Mouse (Mus musculus) gastrocnemius, postnatal 14 days (tissue): ENCODE measurements at regions not wholly inside any gene's neighbourhood (a gene's known extent, or its start where the extent isn't known, plus 50 kb on each side); places are given as distances from the start of the nearest gene placed in this dataset.
"Not testable (repeated sequence)": the region's sequence is repeated elsewhere in the genome, so short reads cannot be mapped to it uniquely, and the experiment has no call there.

Source experiments
- DNase-seq: peaks from one replicate; pipeline ENCODE4 v3.0.0; 2021; ENCODE audit warnings: mixed read lengths
- intact Hi-C: fragments of 180-260 bp; cut with DNase I; formaldehyde crosslinking; loops from one replicate; pipeline ENCODE4 v1.15.1; 2025; ENCODE audit warnings: low total_unique reads

- intact Hi-C loops = no loop called here
- no peak for DNase-seq
These were observed 202.1 kb downstream of the Ddx10 start for GRCm38 (mm10) chr9:53045788-53046187.

- DNase-seq = no peak
- intact Hi-C loops = no loop called here
These were observed 214.1 kb downstream of the Ddx10 start for GRCm38 (mm10) chr9:53033797-53034196.

GRCm38 (mm10) chr9:53022096-53022495 lies 225.8 kb downstream of the Ddx10 start:
- intact Hi-C loops = no loop called here
- no peak for DNase-seq

- no peak for DNase-seq
- intact Hi-C loops = no loop called here
These were observed 237.1 kb downstream of the Ddx10 start for GRCm38 (mm10) chr9:53010741-53011140.

GRCm38 (mm10) chr9:53007395-53007794 lies 240.5 kb downstream of the Ddx10 start:
- no peak for DNase-seq
- intact Hi-C loops = no loop called here

GRCm38 (mm10) chr9:53006085-53006484 lies 241.8 kb downstream of the Ddx10 start:
- no peak for DNase-seq
- intact Hi-C loops = no loop called here

- intact Hi-C loops = no loop called here
- no peak for DNase-seq
These were observed 243.4 kb downstream of the Ddx10 start for GRCm38 (mm10) chr9:53004253-53004978.

- intact Hi-C loops = no loop called here
- no peak for DNase-seq
These were observed 271.8 kb downstream of the Ddx10 start for GRCm38 (mm10) chr9:52976041-52976440.

- peak; percentile 9 for DNase-seq
- intact Hi-C loops = no loop called here
These were observed 282.2 kb downstream of the Ddx10 start for GRCm38 (mm10) chr9:52965631-52966030.

GRCm38 (mm10) chr9:52959668-52960067 lies 280.1 kb upstream of the AI593442 start:
- DNase-seq = no peak
- intact Hi-C loops = no loop called here

- intact Hi-C loops = no loop called here
- DNase-seq = no peak
These were observed 277.7 kb upstream of the AI593442 start for GRCm38 (mm10) chr9:52957245-52957644.

GRCm38 (mm10) chr9:52944081-52944480 lies 264.5 kb upstream of the AI593442 start:
- intact Hi-C loops = no loop called here
- no peak for DNase-seq

GRCm38 (mm10) chr9:52941637-52941983 lies 262.0 kb upstream of the AI593442 start:
- no peak for DNase-seq
- intact Hi-C loops = no loop called here

GRCm38 (mm10) chr9:52940964-52941636 lies 261.5 kb upstream of the AI593442 start:
- DNase-seq = peak; percentile 8
- intact Hi-C loops = no loop called here

GRCm38 (mm10) chr9:52935082-52935481 lies 255.5 kb upstream of the AI593442 start:
- intact Hi-C loops = no loop called here
- DNase-seq = no peak

- DNase-seq = no peak
- intact Hi-C loops = no loop called here
These were observed 237.9 kb upstream of the AI593442 start for GRCm38 (mm10) chr9:52917516-52917915.

GRCm38 (mm10) chr9:52888653-52889052 lies 209.1 kb upstream of the AI593442 start:
- intact Hi-C loops, DNase-seq: not testable (repeated sequence)

GRCm38 (mm10) chr9:52887997-52888396 lies 208.4 kb upstream of the AI593442 start:
- intact Hi-C loops, DNase-seq: not testable (repeated sequence)

GRCm38 (mm10) chr9:52867236-52867635 lies 187.7 kb upstream of the AI593442 start:
- DNase-seq = no peak
- intact Hi-C loops = no loop called here

GRCm38 (mm10) chr9:52860327-52860726 lies 180.7 kb upstream of the AI593442 start:
- DNase-seq = no peak
- intact Hi-C loops = no loop called here

- no peak for DNase-seq
- intact Hi-C loops = no loop called here
These were observed 178.8 kb upstream of the AI593442 start for GRCm38 (mm10) chr9:52858411-52858810.
